Mouse (Mus musculus) kidney, adult 2 months (tissue): Measurements from ENCODE around the gene Inha. TPM values are rescaled to one million over a fixed set of nuclear protein-coding genes. Genes with fewer than 3 reads are reported as not detected.

Source experiments
- DNase-seq: peaks from one replicate; pipeline ENCODE4 v3.0.0; 2021
- H3K27ac ChIP-seq: fragments of 200-500 bp; 2 replicates; pipeline ENCODE4 v1.5.1; 2012; ENCODE audit warnings: low read depth, low read length, control low read depth, inconsistent platforms; ENCODE audit not compliant: insufficient read depth
- H3K27me3 ChIP-seq: fragments of 200-500 bp; replicated peaks from 2 replicates; pipeline ENCODE4 v1.6.1; 2012; ENCODE audit warnings: mild to moderate bottlenecking, moderate library complexity, low read length, inconsistent platforms; ENCODE audit not compliant: control insufficient read depth, insufficient read depth
- H3K36me3 ChIP-seq: fragments of 200-500 bp; 2 replicates; pipeline ENCODE4 v1.6.1; 2012; ENCODE audit warnings: mild to moderate bottlenecking, moderate library complexity, low read length, inconsistent platforms; ENCODE audit not compliant: control insufficient read depth, insufficient read depth
- H3K4me1 ChIP-seq: fragments of 200-500 bp; 2 replicates; pipeline ENCODE4 v1.6.1; 2011; ENCODE audit warnings: low read length; ENCODE audit not compliant: control insufficient read depth, insufficient read depth
- H3K4me3 ChIP-seq: fragments of 200-500 bp; 2 replicates; pipeline ENCODE4 v1.5.1; 2011; ENCODE audit warnings: mild to moderate bottlenecking, low read depth, low read length, control low read depth; ENCODE audit not compliant: insufficient read depth
- CTCF ChIP-seq: fragments of 200-500 bp; conservative IDR thresholded peaks from 2 replicates; pipeline ENCODE4 v1.5.1; 2011; ENCODE audit warnings: low read depth, mild to moderate bottlenecking, control low read depth, low read length, moderate library complexity, mixed read lengths; ENCODE audit not compliant: insufficient read depth, insufficient read length
- POLR2A ChIP-seq: fragments of 200-500 bp; IDR thresholded peaks from one replicate; pipeline ENCODE4 v1.6.1; 2011; ENCODE audit warnings: low read depth, low read length, control low read depth
- WGBS: fragments of 180-500 bp; shearing (Covaris S2); methylation state at CpG from one replicate; pipeline ENCODE4 v1.1.7; 2018; 5-methylcytosine and 5-hydroxymethylcytosine counted together
- polyA plus RNA-seq: library from polyadenylated mRNA; depleted of rRNA; stranded (reverse); fragments of >200 nt; gene quantifications from 2 replicates; pipeline ENCODE4 v1.2.3, GENCODE M21; 2012

Gene Inha
- polyA plus RNA-seq, 1 experiment: 3.9 TPM

DNA sequence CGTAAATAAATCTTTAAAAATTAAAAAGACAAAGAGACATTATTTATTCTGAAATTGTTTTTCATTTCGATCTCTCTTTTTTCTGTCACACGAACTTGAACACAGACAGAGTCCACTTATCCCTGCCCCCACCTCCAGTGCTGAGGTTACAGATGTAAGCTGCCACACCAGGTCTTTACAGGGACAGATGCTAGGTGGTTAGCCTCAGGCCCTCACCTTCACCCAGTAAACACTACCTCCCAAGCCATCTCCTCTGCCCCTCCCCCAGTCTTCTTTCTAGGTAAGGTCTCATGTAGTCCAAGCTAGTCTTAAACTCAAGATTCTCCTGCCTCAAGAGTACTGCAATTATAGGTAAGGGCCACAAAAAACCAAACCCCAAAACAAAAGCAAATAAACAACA, 5.7 kb downstream of the Inha start:
- Histone ChIP-seq H3K4me1 (no peaks in the 10 kb centered on the region), H3K27ac (no peak overlapping the region), H3K36me3 (no peaks in the 10 kb centered on the region), H3K27me3 (no peaks in the 10 kb centered on the region), H3K4me3 (no peak overlapping the region)
- TF ChIP-seq POLR2A (no peak), CTCF (no peak)
- no peak for DNase-seq
- WGBS: 94% methylated on average over 3 of the region's 3 CpGs

- Histone ChIP-seq H3K27me3 (no peaks in the 10 kb centered on the region), H3K4me3 (no peak overlapping the region), H3K27ac (no peak overlapping the region), H3K4me1 (no peaks in the 10 kb centered on the region; the same call in 1 of the 2 replicates), H3K36me3 (no peaks in the 10 kb centered on the region)
- 75% methylated on average over 15 of the region's 15 CpGs for WGBS
- TF ChIP-seq CTCF (no peak), POLR2A (no peak)
- no peak for DNase-seq
Measured at GRCm38 (mm10) chr1:75516703-75517380, 10.0 kb downstream of the Inha start.

DNA sequence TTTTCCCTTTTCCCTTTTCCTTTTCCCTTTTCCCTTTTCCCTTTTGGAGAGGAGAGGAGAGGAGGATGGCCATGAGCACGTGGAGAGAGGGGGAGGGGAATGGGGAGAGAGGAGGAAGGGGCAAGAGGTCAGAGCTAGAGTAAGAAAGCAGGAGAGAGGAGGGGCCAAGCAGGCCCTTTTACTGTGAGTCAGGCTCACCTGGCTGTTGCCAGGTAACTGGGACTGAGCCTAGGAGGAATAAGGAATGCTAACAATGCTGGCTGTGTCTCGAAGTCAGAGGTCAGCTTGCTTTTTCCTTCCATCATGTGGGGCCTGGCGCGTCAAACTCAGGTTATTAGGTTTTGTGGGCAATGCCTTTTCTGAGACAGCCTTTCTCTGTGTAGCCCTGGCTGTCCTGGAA, 11.1 kb downstream of the Inha start:
- Histone ChIP-seq H3K27ac (no peak overlapping the region), H3K36me3 (no peaks in the 10 kb centered on the region), H3K4me1 (no peaks in the 10 kb centered on the region; the same call in 1 of the 2 replicates), H3K27me3 (no peaks in the 10 kb centered on the region), H3K4me3 (no peak overlapping the region)
- WGBS: 36% methylated on average over 4 of the region's 4 CpGs
- TF ChIP-seq CTCF (no peak), POLR2A (no peak)
- DNase-seq: peak; percentile 12

DNA sequence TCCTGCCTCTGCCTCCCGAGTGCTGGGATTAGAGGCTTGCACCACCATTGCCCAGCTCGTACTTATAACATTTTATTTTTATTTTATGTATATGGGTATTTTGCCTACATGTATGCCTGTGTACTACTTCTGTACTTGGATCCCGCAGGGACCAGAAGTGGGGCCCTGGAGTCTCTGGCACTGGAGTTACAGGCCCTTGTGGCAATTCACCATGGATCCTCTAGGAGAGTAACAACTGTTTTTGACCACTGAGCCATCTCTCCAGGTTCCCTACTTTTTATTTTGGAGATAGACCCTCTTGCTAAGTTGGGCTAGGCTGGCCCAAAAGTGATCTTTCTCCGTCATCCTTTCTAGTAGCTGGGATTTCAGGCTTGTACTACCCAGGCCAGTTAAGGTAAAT, 11.6 kb downstream of the Inha start:
- Histone ChIP-seq H3K36me3 (no peaks in the 10 kb centered on the region), H3K27ac (no peak overlapping the region), H3K4me3 (no peak overlapping the region), H3K4me1 (no peaks in the 10 kb centered on the region; the same call in 1 of the 2 replicates), H3K27me3 (no peaks in the 10 kb centered on the region)
- no peak for TF ChIP-seq POLR2A
- TF ChIP-seq CTCF: no peak
- DNase-seq: no peak
- 95% methylated on average over 4 of the region's 4 CpGs for WGBS

- TF ChIP-seq CTCF: no peak
- TF ChIP-seq POLR2A: no peak
- no peak for DNase-seq
- Histone ChIP-seq H3K27me3 (no peaks in the 10 kb centered on the region), H3K4me1 (no peaks in the 10 kb centered on the region; the same call in 1 of the 2 replicates), H3K4me3 (no peak overlapping the region), H3K27ac (no peak overlapping the region), H3K36me3 (no peaks in the 10 kb centered on the region)
- 68% methylated on average over 5 of the region's 5 CpGs for WGBS
Measured at GRCm38 (mm10) chr1:75519576-75519975, 12.7 kb downstream of the Inha start.

DNA sequence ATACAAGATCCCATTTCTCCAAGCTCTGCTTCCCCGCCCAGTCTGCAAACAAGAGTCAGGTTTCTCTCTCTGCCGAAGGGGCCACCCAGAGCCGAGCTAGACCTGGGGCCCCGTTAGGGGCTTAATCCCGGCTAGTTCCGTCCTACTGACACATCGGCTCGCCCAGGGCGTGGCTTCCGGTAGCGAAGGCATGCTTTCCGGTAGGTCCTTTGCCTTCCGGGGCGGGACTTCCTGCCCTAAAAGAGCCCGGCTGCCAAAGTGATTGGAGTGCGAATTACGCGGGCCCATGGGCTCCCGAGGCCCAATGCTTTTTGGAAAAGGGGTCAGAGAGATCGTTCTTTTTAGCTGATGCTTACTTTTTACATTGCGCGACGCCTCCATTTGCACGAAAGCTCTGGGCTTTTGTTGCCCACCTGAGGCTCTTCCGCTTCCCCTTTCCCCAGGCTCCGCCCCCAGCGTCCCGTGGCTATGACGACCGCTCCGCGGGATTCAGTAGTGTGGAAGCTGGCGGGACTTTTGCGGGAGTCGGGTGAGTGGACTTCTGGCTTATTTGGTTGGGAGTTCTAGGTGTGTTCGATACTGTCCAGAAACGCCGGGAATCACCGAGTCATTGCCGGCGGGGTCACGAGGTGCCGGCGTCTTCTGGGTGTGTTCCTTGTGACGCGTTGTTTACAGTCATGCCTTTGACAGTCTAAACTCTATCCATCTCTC, 14.6 kb downstream of the Inha start, which contains the start of gene Stk11ip:
TSS of gene Stk11ip (plus strand) at position 209 of the 711 bp plus-strand sequence.
- Histone ChIP-seq H3K27ac (peak within 1 kb of the TSS; percentile 85), H3K4me3 (peak within 1 kb of the TSS; percentile 70), H3K4me1 (no peaks in the 10 kb centered on the region; the same call in 1 of the 2 replicates), H3K27me3 (no peaks in the 10 kb centered on the region), H3K36me3 (no peaks in the 10 kb centered on the region)
- WGBS: under 1% methylated on average over 46 of the region's 46 CpGs
- DNase-seq: peak; percentile 95
- TF ChIP-seq POLR2A (peak; percentile 50), CTCF (no peak)

DNA sequence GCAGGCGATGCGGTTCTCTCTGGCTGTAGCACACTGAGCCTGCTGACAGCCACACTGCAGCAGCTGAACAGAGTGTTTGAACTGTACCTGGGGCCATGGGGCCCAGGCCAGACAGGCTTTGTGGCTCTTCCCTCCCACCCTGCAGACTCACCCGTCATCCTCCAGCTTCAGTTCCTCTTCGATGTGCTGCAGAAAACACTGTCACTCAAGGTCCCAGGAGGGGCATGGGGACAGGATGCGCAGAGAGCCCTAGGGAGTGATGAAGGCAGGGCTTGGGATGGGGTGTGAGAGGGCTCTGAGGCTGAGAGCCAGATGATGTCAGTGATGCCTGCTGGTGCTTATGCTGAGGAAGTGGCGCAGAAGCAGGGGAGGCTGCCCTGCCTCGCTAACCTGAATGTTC, 17.8 kb downstream of the Inha start:
- H3K27me3 ChIP-seq: no peaks in the 10 kb centered on the region
- DNase-seq: no peak
- H3K36me3 ChIP-seq: no peaks in the 10 kb centered on the region
- H3K27ac ChIP-seq: no peak overlapping the region
- TF ChIP-seq CTCF (no peak), POLR2A (no peak)
- no peak overlapping the region for H3K4me3 ChIP-seq
- no peaks in the 10 kb centered on the region; the same call in 1 of the 2 replicates for H3K4me1 ChIP-seq
- 93% methylated on average over 7 of the region's 7 CpGs for WGBS

- WGBS: 74% methylated on average over 4 of the region's 4 CpGs
- no peak overlapping the region for H3K27ac ChIP-seq
- no peaks in the 10 kb centered on the region for H3K4me1 ChIP-seq
- H3K36me3 ChIP-seq: 0 out of 2 replicates have a peak, but pooled peaks cover 2% of the 10 kb centered on the region
- no peak for DNase-seq
- H3K27me3 ChIP-seq: no peaks in the 10 kb centered on the region
- H3K4me3 ChIP-seq: no peak overlapping the region
- TF ChIP-seq POLR2A: no peak
Measured at GRCm38 (mm10) chr1:75530546-75530945, 23.7 kb downstream of the Inha start.
